Mouse (Mus musculus) midbrain, embryonic 15.5 days (tissue): ENCODE results near the gene Kif2a. TPM values are rescaled to one million over a fixed set of nuclear protein-coding genes. Genes with fewer than 3 reads are reported as not detected.
"Not testable (repeated sequence)": the region's sequence is repeated elsewhere in the genome, so short reads cannot be mapped to it uniquely, and the experiment has no call there.

Experiments
- ATAC-seq: fragments of 200-750 bp; cut with Nextera tagmentation; replicated peaks from 2 replicates; pipeline ENCODE4 v1.8.0; 2017; ENCODE audit warnings: moderate TSS enrichment
- H3K27ac ChIP-seq: fragments of 300-500 bp; sonication (generic); 2 replicates; pipeline ENCODE4 v1.5.1; 2015; ENCODE audit warnings: mild to moderate bottlenecking, inconsistent platforms
- H3K27me3 ChIP-seq: fragments of 300-500 bp; sonication (generic); replicated peaks from 2 replicates; pipeline ENCODE4 v1.6.1; 2015; ENCODE audit warnings: inconsistent platforms
- H3K36me3 ChIP-seq: fragments of 300-500 bp; sonication (generic); replicated peaks from 2 replicates; pipeline ENCODE4 v1.6.1; 2015; ENCODE audit warnings: inconsistent platforms
- H3K4me1 ChIP-seq: fragments of 300-500 bp; sonication (generic); 2 replicates; pipeline ENCODE4 v1.6.1; 2015; ENCODE audit warnings: inconsistent platforms
- H3K4me2 ChIP-seq: fragments of 300-500 bp; sonication (generic); 2 replicates; pipeline ENCODE4 v1.6.1; 2015; ENCODE audit warnings: inconsistent platforms, mild to moderate bottlenecking, moderate library complexity
- H3K4me3 ChIP-seq: fragments of 300-500 bp; sonication (generic); 2 replicates; pipeline ENCODE4 v1.5.1; 2015; ENCODE audit warnings: mild to moderate bottlenecking, inconsistent platforms
- H3K9ac ChIP-seq: fragments of 300-500 bp; sonication (generic); 2 replicates; pipeline ENCODE4 v1.6.1; 2015; ENCODE audit warnings: mild to moderate bottlenecking, inconsistent platforms
- H3K9me3 ChIP-seq: fragments of 300-500 bp; sonication (generic); 2 replicates; pipeline ENCODE4 v1.6.1; 2016; ENCODE audit warnings: inconsistent platforms
- WGBS: fragments of 180-500 bp; shearing (Covaris S2); methylation state at CpG from one replicate; pipeline ENCODE4 v1.1.7; 2015; ENCODE audit warnings: mixed read lengths; 5-methylcytosine and 5-hydroxymethylcytosine counted together
- polyA plus RNA-seq: library from polyadenylated mRNA; unstranded; fragments of >200 nt; fragmentation: Nextera tagmentation; extraction: Ambion mirVana; gene quantifications from 2 replicates; pipeline ENCODE4 v1.2.1, GENCODE M21; 2015

Gene Kif2a
- polyA plus RNA-seq, 1 experiment from 2014 or later, result 68.4 TPM

GRCm38 (mm10) chr13:106945518-106945917 lies 76.4 kb downstream of the Kif2a start:
- Histone ChIP-seq H3K4me3 (no peak overlapping the region), H3K27me3 (no peaks in the 10 kb centered on the region), H3K36me3 (peaks cover 3% of the 10 kb centered on the region; the same call in 1 of the 2 replicates), H3K9me3 (no peaks in the 10 kb centered on the region), H3K4me2 (no peak overlapping the region), H3K9ac (no peak overlapping the region), H3K27ac (no peak overlapping the region), H3K4me1 (peaks cover 19% of the 10 kb centered on the region)
- 87% methylated on average over 9 of the region's 9 CpGs for WGBS
- no peak for ATAC-seq

- Histone ChIP-seq H3K4me3 (no peak overlapping the region), H3K9me3 (no peaks in the 10 kb centered on the region), H3K4me1 (peaks cover 5% of the 10 kb centered on the region), H3K27ac (no peak overlapping the region), H3K4me2 (no peak overlapping the region), H3K27me3 (no peaks in the 10 kb centered on the region), H3K9ac (no peak overlapping the region), H3K36me3 (no peaks in the 10 kb centered on the region)
- no peak for ATAC-seq
- WGBS, result 90% methylated on average over 1 of the region's 1 CpGs
Observed at GRCm38 (mm10) chr13:106942721-106943120, 79.2 kb downstream of the Kif2a start.

- H3K27ac ChIP-seq, result no peak overlapping the region
- 16% methylated on average over 7 of the region's 7 CpGs for WGBS
- H3K4me3 ChIP-seq, result peak overlapping the region; percentile 20; the same call in 1 of the 2 replicates
- H3K9ac ChIP-seq, result no peak overlapping the region
- no peaks in the 10 kb centered on the region for H3K36me3 ChIP-seq
- peak overlapping the region; percentile 21; the same call in 1 of the 2 replicates for H3K4me2 ChIP-seq
- H3K27me3 ChIP-seq, result no peaks in the 10 kb centered on the region
- no peak for ATAC-seq
- peaks cover 6% of the 10 kb centered on the region; the same call in 1 of the 2 replicates for H3K4me1 ChIP-seq
- H3K9me3 ChIP-seq, result no peaks in the 10 kb centered on the region
Observed at GRCm38 (mm10) chr13:106941211-106941976, 80.5 kb downstream of the Kif2a start.

- no peaks in the 10 kb centered on the region for H3K27me3 ChIP-seq
- H3K27ac ChIP-seq, result peak overlapping the region; percentile 89
- H3K9ac ChIP-seq, result peak overlapping the region; percentile 78; the same call in 1 of the 2 replicates
- no peaks in the 10 kb centered on the region for H3K36me3 ChIP-seq
- peak overlapping the region; percentile 93 for H3K4me3 ChIP-seq
- peaks cover 16% of the 10 kb centered on the region for H3K4me1 ChIP-seq
- H3K4me2 ChIP-seq, result peak overlapping the region; percentile 67
- peak; percentile 25 for ATAC-seq
- WGBS, result 27% methylated on average over 7 of the region's 7 CpGs
- H3K9me3 ChIP-seq, result no peaks in the 10 kb centered on the region
Observed at GRCm38 (mm10) chr13:106937138-106937472, 84.8 kb downstream of the Kif2a start.

- under 1% methylated on average over 84 of the region's 84 CpGs for WGBS
- peak; percentile 98 for ATAC-seq
- no peaks in the 10 kb centered on the region for H3K36me3 ChIP-seq
- H3K27me3 ChIP-seq, result no peaks in the 10 kb centered on the region
- peak within 1 kb of the TSS; percentile 67 for H3K4me2 ChIP-seq
- H3K4me3 ChIP-seq, result peak within 1 kb of the TSS; percentile 93
- peak within 1 kb of the TSS; percentile 78 for H3K9ac ChIP-seq
- peak within 1 kb of the TSS; percentile 89 for H3K27ac ChIP-seq
- peaks cover 16% of the 10 kb centered on the region for H3K4me1 ChIP-seq
- no peaks in the 10 kb centered on the region for H3K9me3 ChIP-seq
Observed at GRCm38 (mm10) chr13:106936256-106937137, 85.4 kb downstream of the Kif2a start, which contains the start of gene Ipo11. TSS of gene Ipo11 (minus strand) at chr13:106936958.

GRCm38 (mm10) chr13:106935871-106936255 lies 86.1 kb downstream of the Kif2a start:
- peak overlapping the region; percentile 93 for H3K4me3 ChIP-seq
- H3K27ac ChIP-seq, result peak overlapping the region; percentile 89
- H3K36me3 ChIP-seq, result no peaks in the 10 kb centered on the region
- peak overlapping the region; percentile 78 for H3K9ac ChIP-seq
- 7% methylated on average over 9 of the region's 9 CpGs for WGBS
- ATAC-seq, result no peak
- peak overlapping the region; percentile 67 for H3K4me2 ChIP-seq
- no peaks in the 10 kb centered on the region for H3K27me3 ChIP-seq
- peaks cover 16% of the 10 kb centered on the region for H3K4me1 ChIP-seq
- H3K9me3 ChIP-seq, result no peaks in the 10 kb centered on the region

GRCm38 (mm10) chr13:106929201-106929600 lies 92.7 kb downstream of the Kif2a start:
- Histone ChIP-seq H3K27me3 (no peaks in the 10 kb centered on the region), H3K9me3 (0 out of 2 replicates have a peak, but pooled peaks cover 3% of the 10 kb centered on the region), H3K27ac (no peak overlapping the region), H3K36me3 (peaks cover 4% of the 10 kb centered on the region; the same call in 1 of the 2 replicates), H3K4me2 (no peak overlapping the region), H3K9ac (no peak overlapping the region), H3K4me1 (peaks cover 3% of the 10 kb centered on the region; the same call in 1 of the 2 replicates), H3K4me3 (no peak overlapping the region)
- no peak for ATAC-seq
- WGBS, result 99% methylated on average over 2 of the region's 2 CpGs

- H3K36me3 ChIP-seq, result peaks cover 4% of the 10 kb centered on the region; the same call in 1 of the 2 replicates
- no peak overlapping the region for H3K9ac ChIP-seq
- H3K4me3 ChIP-seq, result no peak overlapping the region
- 95% methylated on average over 4 of the region's 4 CpGs for WGBS
- no peak overlapping the region for H3K4me2 ChIP-seq
- no peak for ATAC-seq
- H3K9me3 ChIP-seq, result 0 out of 2 replicates have a peak, but pooled peaks cover 3% of the 10 kb centered on the region
- H3K27ac ChIP-seq, result no peak overlapping the region
- H3K27me3 ChIP-seq, result no peaks in the 10 kb centered on the region
- H3K4me1 ChIP-seq, result no peaks in the 10 kb centered on the region
Observed at GRCm38 (mm10) chr13:106928296-106928695, 93.6 kb downstream of the Kif2a start.

GRCm38 (mm10) chr13:106925921-106926320 lies 96.0 kb downstream of the Kif2a start:
- H3K4me2 ChIP-seq, H3K27ac ChIP-seq, H3K36me3 ChIP-seq, H3K4me1 ChIP-seq, H3K4me3 ChIP-seq, ATAC-seq, H3K9ac ChIP-seq, H3K27me3 ChIP-seq, H3K9me3 ChIP-seq: not testable (repeated sequence)
- 98% methylated on average over 3 of the region's 3 CpGs for WGBS

GRCm38 (mm10) chr13:106918322-106919050 lies 103.4 kb downstream of the Kif2a start:
- H3K9me3 ChIP-seq, result no peaks in the 10 kb centered on the region
- WGBS, result 87% methylated on average over 7 of the region's 7 CpGs
- H3K36me3 ChIP-seq, result 0 out of 2 replicates have a peak, but pooled peaks cover 10% of the 10 kb centered on the region
- no peaks in the 10 kb centered on the region for H3K27me3 ChIP-seq
- no peak overlapping the region for H3K4me2 ChIP-seq
- H3K4me1 ChIP-seq, result no peaks in the 10 kb centered on the region
- no peak overlapping the region for H3K4me3 ChIP-seq
- peak; percentile 60; the same call in 1 of the 2 replicates for ATAC-seq
- H3K9ac ChIP-seq, result no peak overlapping the region
- H3K27ac ChIP-seq, result no peak overlapping the region

GRCm38 (mm10) chr13:106913125-106913736 lies 108.7 kb downstream of the Kif2a start:
- Histone ChIP-seq H3K9me3 (no peaks in the 10 kb centered on the region), H3K9ac (no peak overlapping the region), H3K27ac (no peak overlapping the region), H3K4me2 (no peak overlapping the region), H3K4me1 (no peaks in the 10 kb centered on the region), H3K4me3 (no peak overlapping the region), H3K27me3 (no peaks in the 10 kb centered on the region), H3K36me3 (peaks cover 11% of the 10 kb centered on the region; the same call in 1 of the 2 replicates)
- no peak for ATAC-seq
- 71% methylated on average over 3 of the region's 3 CpGs for WGBS
